Mouse (Mus musculus) embryonic facial prominence, embryonic 11.5 days (tissue): ENCODE results near the gene Spock1. TPM values are rescaled to one million over a fixed set of nuclear protein-coding genes. Genes with fewer than 3 reads are reported as not detected.

ENCODE experiments used
- ATAC-seq: fragments of 200-750 bp; cut with Nextera tagmentation; replicated peaks from 2 replicates; pipeline ENCODE4 v1.8.0; 2017; ENCODE audit warnings: low read depth; ENCODE audit not compliant: insufficient number of reproducible peaks, low FRiP score, low TSS enrichment
- DNase-seq: peaks from one replicate; pipeline ENCODE4 v3.0.0-alpha.2; 2015; ENCODE audit warnings: low spot score
- H3K27ac ChIP-seq: fragments of 300-500 bp; sonication (generic); replicated peaks from 2 replicates; pipeline ENCODE4 v1.5.1; 2014; ENCODE audit warnings: mild to moderate bottlenecking, low read depth, low read length, control low read depth
- H3K27me3 ChIP-seq: fragments of 300-500 bp; sonication (generic); 2 replicates; pipeline ENCODE4 v1.6.1; 2014; ENCODE audit warnings: mild to moderate bottlenecking, low read length, moderate library complexity, mixed read lengths; ENCODE audit not compliant: control insufficient read depth, insufficient read depth
- H3K36me3 ChIP-seq: fragments of 300-500 bp; sonication (generic); replicated peaks from 2 replicates; pipeline ENCODE4 v1.6.1; 2014; ENCODE audit warnings: low read depth, mild to moderate bottlenecking, low read length, moderate library complexity, mixed read lengths; ENCODE audit not compliant: control insufficient read depth, insufficient read depth
- H3K4me1 ChIP-seq: fragments of 300-500 bp; sonication (generic); 2 replicates; pipeline ENCODE4 v1.6.1; 2014; ENCODE audit warnings: low read length, mixed read lengths; ENCODE audit not compliant: control insufficient read depth, insufficient read depth
- H3K4me2 ChIP-seq: fragments of 300-500 bp; sonication (generic); 2 replicates; pipeline ENCODE4 v1.6.1; 2014; ENCODE audit warnings: low read depth, mild to moderate bottlenecking, control low read depth, low read length, moderate library complexity
- H3K4me3 ChIP-seq: fragments of 300-500 bp; sonication (generic); 2 replicates; pipeline ENCODE4 v1.5.1; 2014; ENCODE audit warnings: low read depth, low read length, control low read depth
- H3K9ac ChIP-seq: fragments of 300-500 bp; sonication (generic); replicated peaks from 2 replicates; pipeline ENCODE4 v1.6.1; 2014; ENCODE audit warnings: mild to moderate bottlenecking, control low read depth, low read length
- H3K9me3 ChIP-seq: fragments of 300-500 bp; sonication (generic); replicated peaks from 2 replicates; pipeline ENCODE4 v1.6.1; 2016; ENCODE audit warnings: mild to moderate bottlenecking, low read length, inconsistent platforms, mixed read lengths; ENCODE audit not compliant: control insufficient read depth
- WGBS: fragments of 180-500 bp; shearing (Covaris S2); extraction: QIAGEN DNeasy Blood & Tissue Kit; methylation state at CpG from one replicate; pipeline ENCODE4 v1.1.7; 2014; 5-methylcytosine and 5-hydroxymethylcytosine counted together
- polyA plus RNA-seq: library from polyadenylated mRNA; unstranded; fragments of >200 nt; fragmentation: Nextera tagmentation; extraction: Ambion mirVana; gene quantifications from 2 replicates; pipeline ENCODE4 v1.2.1, GENCODE M21; 2014

Gene Spock1
- polyA plus RNA-seq, 1 experiment from 2014 or later = 7.6 TPM

- WGBS = 16% methylated on average over 11 of the region's 11 CpGs
- DNase-seq (peak; percentile 52), ATAC-seq (no peak; the same call in 1 of the 2 replicates)
- Histone ChIP-seq H3K27ac (no peak overlapping the region), H3K4me3 (no peak overlapping the region), H3K36me3 (no peaks in the 10 kb centered on the region), H3K9me3 (no peaks in the 10 kb centered on the region), H3K4me2 (no peak overlapping the region), H3K27me3 (no peaks in the 10 kb centered on the region), H3K9ac (no peak overlapping the region), H3K4me1 (no peaks in the 10 kb centered on the region)
These were observed 457.8 kb downstream of the Spock1 start for GRCm38 (mm10) chr13:57450189-57450821.

- Histone ChIP-seq H3K27me3 (no peaks in the 10 kb centered on the region), H3K27ac (no peak overlapping the region), H3K36me3 (no peaks in the 10 kb centered on the region), H3K9me3 (no peaks in the 10 kb centered on the region), H3K4me2 (no peak overlapping the region), H3K9ac (no peak overlapping the region), H3K4me1 (no peaks in the 10 kb centered on the region), H3K4me3 (no peak overlapping the region)
- ATAC-seq = no peak
- DNase-seq = no peak
- 82% methylated on average over 7 of the region's 7 CpGs for WGBS
These were observed 459.2 kb downstream of the Spock1 start for GRCm38 (mm10) chr13:57448906-57449305.

- 83% methylated on average over 3 of the region's 3 CpGs for WGBS
- Histone ChIP-seq H3K4me2 (no peak overlapping the region), H3K36me3 (no peaks in the 10 kb centered on the region), H3K27ac (no peak overlapping the region), H3K9ac (no peak overlapping the region), H3K4me3 (no peak overlapping the region), H3K9me3 (no peaks in the 10 kb centered on the region), H3K27me3 (no peaks in the 10 kb centered on the region), H3K4me1 (no peaks in the 10 kb centered on the region)
- ATAC-seq (no peak), DNase-seq (no peak)
These were observed 463.2 kb downstream of the Spock1 start for GRCm38 (mm10) chr13:57444977-57445376.

- Histone ChIP-seq H3K27me3 (no peaks in the 10 kb centered on the region), H3K4me2 (no peak overlapping the region), H3K9ac (no peak overlapping the region), H3K9me3 (no peaks in the 10 kb centered on the region), H3K36me3 (no peaks in the 10 kb centered on the region), H3K4me1 (no peaks in the 10 kb centered on the region), H3K27ac (no peak overlapping the region), H3K4me3 (no peak overlapping the region)
- DNase-seq = no peak
- 86% methylated on average over 7 of the region's 7 CpGs for WGBS
- ATAC-seq = no peak
These were observed 468.0 kb downstream of the Spock1 start for GRCm38 (mm10) chr13:57440111-57440510.

GRCm38 (mm10) chr13:57435726-57436220 lies 472.4 kb downstream of the Spock1 start:
- no peak overlapping the region for H3K27ac ChIP-seq
- DNase-seq (no peak), ATAC-seq (no peak)
- 70% methylated on average over 10 of the region's 10 CpGs for WGBS
- H3K4me3 ChIP-seq = no peak overlapping the region
- no peak overlapping the region for H3K9ac ChIP-seq
- H3K4me1 ChIP-seq = no peaks in the 10 kb centered on the region
- H3K27me3 ChIP-seq = no peaks in the 10 kb centered on the region
- no peaks in the 10 kb centered on the region for H3K9me3 ChIP-seq
- H3K4me2 ChIP-seq = no peak overlapping the region
- no peaks in the 10 kb centered on the region for H3K36me3 ChIP-seq

DNA sequence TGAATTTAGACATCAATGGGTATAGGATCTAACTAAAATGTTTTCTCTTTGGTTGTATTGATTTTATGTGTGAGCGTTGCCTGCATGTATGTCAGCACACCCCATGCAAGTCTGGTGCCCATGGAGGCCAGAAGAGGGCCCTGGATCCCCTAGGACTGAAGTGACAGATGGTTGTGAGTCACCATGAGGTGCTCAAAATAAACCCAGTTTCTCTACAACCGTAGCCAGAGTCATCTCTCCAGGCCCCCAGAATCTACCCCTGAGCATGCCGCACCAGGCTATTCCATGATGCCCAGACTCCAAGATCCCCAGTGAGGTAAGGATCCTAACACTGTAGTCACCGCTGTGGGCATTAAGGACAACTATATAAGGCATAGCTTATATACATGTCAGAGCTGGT lies 474.3 kb downstream of the Spock1 start:
- Histone ChIP-seq H3K27me3 (no peaks in the 10 kb centered on the region), H3K36me3 (no peaks in the 10 kb centered on the region), H3K9me3 (no peaks in the 10 kb centered on the region), H3K9ac (no peak overlapping the region), H3K4me2 (no peak overlapping the region), H3K4me3 (no peak overlapping the region), H3K27ac (no peak overlapping the region), H3K4me1 (no peaks in the 10 kb centered on the region)
- DNase-seq (no peak), ATAC-seq (no peak)
- WGBS = 91% methylated on average over 4 of the region's 4 CpGs

GRCm38 (mm10) chr13:57431815-57432214 lies 476.3 kb downstream of the Spock1 start:
- H3K4me1 ChIP-seq = no peaks in the 10 kb centered on the region
- no peak for DNase-seq
- no peak overlapping the region for H3K4me2 ChIP-seq
- H3K36me3 ChIP-seq = no peaks in the 10 kb centered on the region
- H3K9ac ChIP-seq = no peak overlapping the region
- WGBS = 93% methylated on average over 4 of the region's 4 CpGs
- H3K27me3 ChIP-seq = no peaks in the 10 kb centered on the region
- H3K27ac ChIP-seq = no peak overlapping the region
- H3K4me3 ChIP-seq = no peak overlapping the region
- no peak for ATAC-seq
- no peaks in the 10 kb centered on the region for H3K9me3 ChIP-seq

DNA sequence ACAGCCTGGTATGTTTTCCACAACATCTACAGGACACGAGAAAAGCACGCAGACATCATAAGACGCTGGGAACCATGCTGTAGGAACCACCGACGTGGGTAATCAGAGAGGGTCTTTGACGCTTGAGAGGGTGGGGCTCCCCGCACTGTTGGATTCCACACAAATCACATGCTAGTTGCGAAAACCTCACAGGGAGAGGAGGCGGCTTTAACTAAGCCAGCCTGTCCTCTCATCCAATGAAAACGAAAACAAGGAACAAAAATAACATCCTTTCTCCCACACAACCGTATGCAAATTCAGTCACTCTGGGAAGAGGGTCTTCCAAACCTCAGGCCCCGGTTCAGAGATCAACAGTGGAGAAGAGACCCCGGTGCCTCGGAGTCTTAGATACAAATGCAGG lies 479.3 kb downstream of the Spock1 start:
- no peak for ATAC-seq
- no peak for DNase-seq
- Histone ChIP-seq H3K9me3 (no peaks in the 10 kb centered on the region), H3K9ac (no peak overlapping the region), H3K4me2 (no peak overlapping the region), H3K4me1 (no peaks in the 10 kb centered on the region), H3K27ac (no peak overlapping the region), H3K27me3 (no peaks in the 10 kb centered on the region), H3K4me3 (no peak overlapping the region), H3K36me3 (no peaks in the 10 kb centered on the region)
- WGBS = 78% methylated on average over 14 of the region's 14 CpGs
